Mouse (Mus musculus) CH12.LX (cell line): ENCODE data around the gene Llgl1. TPM values are rescaled to one million over a fixed set of nuclear protein-coding genes. Genes with fewer than 3 reads are reported as not detected.

Source experiments
- DNase-seq: peaks from one replicate; pipeline ENCODE4 v3.0.0-alpha.2; 2013; ENCODE audit errors: extremely low read depth
- H3K27ac ChIP-seq: 2 replicates; pipeline ENCODE4 v1.5.1; 2012; ENCODE audit warnings: low read depth, mild to moderate bottlenecking, control low read depth, moderate library complexity; ENCODE audit not compliant: insufficient read depth
- H3K27me3 ChIP-seq: replicated peaks from 2 replicates; pipeline ENCODE3; 2012; ENCODE audit warnings: inconsistent platforms
- H3K36me3 ChIP-seq, 2 experiments: replicated peaks in 1 of 2; 2 replicates each; pipeline versions ENCODE3 to v1.6.1; 2012; ENCODE audit warnings: inconsistent platforms in 1 of 2, low read length in 1 of 2, mild to moderate bottlenecking in 1 of 2, mixed read lengths in 1 of 2, moderate library complexity in 1 of 2; ENCODE audit not compliant: control insufficient read depth in 1 of 2, insufficient read depth in 1 of 2
- H3K4me1 ChIP-seq, 2 experiments: 2 replicates each; pipeline ENCODE4 v1.6.1; 2012; ENCODE audit warnings: inconsistent platforms in 1 of 2, moderate library complexity in 1 of 2; ENCODE audit not compliant: insufficient read depth in 2 of 2, control insufficient read depth in 1 of 2
- H3K4me2 ChIP-seq: 2 replicates; pipeline ENCODE4 v1.6.1; 2012; ENCODE audit warnings: low read depth, mild to moderate bottlenecking, control low read depth; ENCODE audit not compliant: poor library complexity, insufficient read depth, severe bottlenecking
- H3K4me3 ChIP-seq, 3 experiments: fragments of 150-350 bp in 1 of 3; sonication (generic) in 1 of 3; replicated peaks in 1 of 3; 2 replicates each; pipeline versions ENCODE3 to v1.5.1; 2011 to 2012; ENCODE audit warnings: low read depth in 2 of 3, low read length in 2 of 3, mild to moderate bottlenecking in 2 of 3, moderate library complexity in 2 of 3, control low read depth in 1 of 3, improper control_type of control experiment in 1 of 3, inconsistent platforms in 1 of 3, mixed read lengths in 1 of 3; ENCODE audit not compliant: poor library complexity in 1 of 3
- H3K79me2 ChIP-seq: replicated peaks from 2 replicates; pipeline ENCODE4 v1.6.1; 2012; ENCODE audit warnings: mild to moderate bottlenecking, moderate library complexity; ENCODE audit not compliant: control insufficient read depth, poor library complexity, insufficient read depth, severe bottlenecking; ENCODE audit errors: extremely low read depth
- H3K9ac ChIP-seq: 2 replicates; pipeline ENCODE4 v1.6.1; 2012; ENCODE audit warnings: low read depth, mild to moderate bottlenecking, control low read depth, moderate library complexity; ENCODE audit not compliant: insufficient read depth
- H3K9me3 ChIP-seq: replicated peaks from 2 replicates; pipeline ENCODE3; 2012; ENCODE audit warnings: low read length, inconsistent platforms, mixed read lengths
- CHD1 ChIP-seq: IDR thresholded peaks from 2 replicates; pipeline ENCODE4 v1.6.1; 2012; ENCODE audit warnings: low read depth, low read length, improper control_type of control experiment, inconsistent platforms
- CTCF ChIP-seq, 2 experiments: IDR thresholded peaks in 1 of 2; conservative IDR thresholded peaks in 1 of 2; 2 replicates each; pipeline ENCODE4 v1.5.1; 2011 to 2012; ENCODE audit warnings: low read depth in 2 of 2, low read length in 2 of 2, improper control_type of control experiment in 1 of 2, inconsistent platforms in 1 of 2, mild to moderate bottlenecking in 1 of 2, moderate library complexity in 1 of 2
- EP300 ChIP-seq: IDR thresholded peaks from 2 replicates; pipeline ENCODE4 v1.6.1; 2011; ENCODE audit warnings: low read length, improper control_type of control experiment
- HCFC1 ChIP-seq: IDR thresholded peaks from 2 replicates; pipeline ENCODE4 v1.6.1; 2012; ENCODE audit warnings: low read depth, mild to moderate bottlenecking, inconsistent platforms, low read length, improper control_type of control experiment
- JUN ChIP-seq: IDR thresholded peaks from 2 replicates; pipeline ENCODE4 v1.6.1; 2011; ENCODE audit warnings: low read depth, mild to moderate bottlenecking, low read length, improper control_type of control experiment, moderate library complexity; ENCODE audit not compliant: insufficient read depth
- KAT2A ChIP-seq: IDR thresholded peaks from 2 replicates; pipeline ENCODE4 v1.6.1; 2012; ENCODE audit warnings: low read length, improper control_type of control experiment, inconsistent platforms; ENCODE audit not compliant: insufficient replicate concordance
- NRF1 ChIP-seq: IDR thresholded peaks from 2 replicates; pipeline ENCODE4 v1.6.1; 2014; ENCODE audit warnings: low read depth, mild to moderate bottlenecking, inconsistent platforms, low read length, improper control_type of control experiment, moderate library complexity
- POLR2A ChIP-seq: IDR thresholded peaks from 2 replicates; pipeline ENCODE4 v1.6.1; 2011; ENCODE audit warnings: low read depth, mild to moderate bottlenecking, improper control_type of control experiment, low read length
- POLR2AphosphoS2 ChIP-seq: IDR thresholded peaks from 2 replicates; pipeline ENCODE4 v1.6.1; 2011; ENCODE audit warnings: low read depth, low read length, improper control_type of control experiment
- SMC3 ChIP-seq: IDR thresholded peaks from 2 replicates; pipeline ENCODE4 v1.6.1; 2011; ENCODE audit warnings: low read depth, low read length, improper control_type of control experiment
- UBTF ChIP-seq: IDR thresholded peaks from 2 replicates; pipeline ENCODE4 v1.6.1; 2012; ENCODE audit warnings: low read depth, mild to moderate bottlenecking, inconsistent platforms, low read length, improper control_type of control experiment, moderate library complexity
- USF1 ChIP-seq: IDR thresholded peaks from 2 replicates; pipeline ENCODE4 v1.6.1; 2014; ENCODE audit warnings: low read depth, mild to moderate bottlenecking, inconsistent platforms, low read length, improper control_type of control experiment
- ZC3H11A ChIP-seq: IDR thresholded peaks from 2 replicates; pipeline ENCODE4 v1.6.1; 2012; ENCODE audit warnings: low read depth, mild to moderate bottlenecking, inconsistent platforms, low read length, improper control_type of control experiment
- dilution Hi-C: fragments of 300-500 bp; cut with MboI; formaldehyde crosslinking; loops from 2 replicates; pipeline ENCODE4 v1.14.3; 2020; ENCODE audit warnings: low sequenced_read_pairs; ENCODE audit not compliant: extremely low pct_unique_long_range_greater_than_20kb, extremely low pct_ligation_motif_present
- in situ Hi-C: fragments of 300-500 bp; cut with MboI; formaldehyde crosslinking; loops from 3 replicates; pipeline ENCODE4 v1.14.3; 2019; ENCODE audit warnings: low sequenced_read_pairs, low pct_ligation_motif_present, low pct_unique_long_range_greater_than_20kb, mixed read lengths
- polyA plus RNA-seq: library from polyadenylated mRNA; unstranded; fragments of >175 nt; gene quantifications from 2 replicates; pipeline ENCODE4 v1.2.1, GENCODE M21; 2012; ENCODE audit warnings: low read depth; ENCODE audit not compliant: insufficient read length
- total RNA-seq, 2 experiments: library from RNA; depleted of rRNA; stranded (reverse); fragments of 300-350 nt in 1 of 2; fragments of >200 nt in 1 of 2; gene quantifications; 2 replicates each; pipeline ENCODE4 v1.2.3; 2012 to 2014

Gene Llgl1
- total and polyA plus RNA-seq, 3 experiments = 7.5 to 11.1 (median 9.8) TPM

DNA sequence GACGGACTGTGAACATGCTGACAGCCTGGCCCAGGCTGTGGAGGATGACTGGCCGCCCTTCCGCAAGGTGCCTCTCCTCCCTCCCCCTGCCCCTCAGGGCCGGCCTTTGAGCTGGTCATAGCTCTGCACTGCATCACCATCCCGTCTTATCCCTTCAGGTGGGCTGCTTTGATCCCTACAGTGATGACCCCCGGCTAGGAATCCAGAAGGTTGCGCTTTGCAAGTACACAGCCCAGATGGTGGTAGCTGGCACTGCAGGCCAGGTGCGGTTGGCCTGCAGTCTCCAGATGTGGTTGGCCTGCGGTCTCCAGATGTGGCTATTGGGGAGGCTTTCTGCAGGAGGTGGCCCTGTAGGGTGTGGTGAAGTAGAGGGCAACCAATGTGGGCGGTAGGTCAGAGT lies 9.1 kb downstream of the Llgl1 start:
- Histone ChIP-seq H3K4me2 (no peak overlapping the region), H3K4me3 (no peak overlapping the region), H3K4me1 (peaks cover 2 to 18% of the 10 kb centered on the region in 2 experiments), H3K27ac (no peak overlapping the region), H3K9ac (no peak overlapping the region), H3K79me2 (no peaks in the 10 kb centered on the region), H3K36me3 (peaks cover 71 to 98% of the 10 kb centered on the region in 2 experiments), H3K27me3 (no peaks in the 10 kb centered on the region), H3K9me3 (no peaks in the 10 kb centered on the region)
- dilution Hi-C loops = no loop called here
- TF ChIP-seq POLR2A (no peak), USF1 (no peak), POLR2AphosphoS2 (no peak), NRF1 (no peak), EP300 (no peak)
- in situ Hi-C loops = no loop called here
- DNase-seq = no peak

DNA sequence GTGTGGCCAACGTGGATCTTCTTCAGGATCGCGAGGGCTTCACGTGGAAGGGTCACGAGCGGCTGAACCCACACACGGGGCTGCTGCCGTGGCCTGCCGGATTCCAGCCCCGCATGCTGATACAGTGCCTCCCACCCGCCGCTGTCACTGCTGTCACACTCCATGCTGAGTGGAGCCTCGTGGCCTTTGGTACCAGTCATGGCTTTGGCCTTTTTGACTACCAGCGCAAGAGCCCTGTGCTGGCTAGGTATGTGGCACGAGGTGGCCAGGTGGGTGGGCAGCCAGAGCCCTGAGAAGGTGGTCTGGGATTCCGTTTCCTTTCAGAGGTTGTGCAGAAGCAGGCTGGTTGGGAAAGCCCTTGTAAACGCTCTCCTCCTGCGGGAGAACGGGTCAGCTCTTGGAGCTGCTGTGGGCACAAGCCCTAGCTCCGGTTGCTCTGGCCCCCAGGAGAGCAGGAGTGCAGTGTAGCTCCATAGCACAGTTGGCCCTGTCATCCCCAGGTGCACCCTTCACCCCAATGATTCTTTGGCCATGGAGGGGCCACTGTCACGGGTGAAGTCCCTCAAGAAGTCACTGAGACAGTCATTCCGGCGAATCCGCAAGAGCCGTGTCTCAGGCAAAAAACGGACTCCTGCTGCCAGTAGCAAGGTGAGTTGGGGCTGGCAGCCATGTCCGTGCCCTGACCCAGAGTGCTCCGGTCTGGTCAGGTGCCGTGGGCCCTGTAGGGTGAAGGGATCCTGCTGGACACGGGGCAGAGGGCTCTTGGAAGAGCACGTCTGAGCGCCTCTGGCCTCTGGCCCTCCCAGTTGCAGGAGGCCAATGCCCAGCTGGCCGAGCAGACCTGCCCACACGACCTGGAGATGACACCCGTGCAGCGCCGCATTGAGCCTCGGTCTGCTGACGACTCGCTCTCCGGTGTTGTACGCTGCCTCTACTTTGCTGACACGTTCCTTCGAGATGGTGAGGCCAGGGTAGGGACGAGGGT lies 10.2 kb downstream of the Llgl1 start:
- Histone ChIP-seq H3K79me2 (no peaks in the 10 kb centered on the region), H3K9me3 (no peaks in the 10 kb centered on the region), H3K36me3 (peaks cover 80 to 98% of the 10 kb centered on the region in 2 experiments), H3K4me3 (no peak overlapping the region), H3K27me3 (no peaks in the 10 kb centered on the region), H3K27ac (no peak overlapping the region), H3K4me2 (no peak overlapping the region), H3K9ac (no peak overlapping the region), H3K4me1 (peaks cover 0 to 12% of the 10 kb centered on the region in 2 experiments; a peak in 1 of 4 replicates)
- DNase-seq = no peak
- in situ Hi-C loops (no loop called here), dilution Hi-C loops (no loop called here)
- TF ChIP-seq CTCF (conservative IDR thresholded peaks at IDR 0.05 in 1 of 2, IDR thresholded peaks at IDR 0.05 in 1 of 2; ENCODE audit: low read depth in 2 of 2, low read length in 2 of 2) (no peak), SMC3 (no peak), UBTF (no peak), HCFC1 (no peak), CHD1 (no peak), JUN (no peak), POLR2A (no peak), KAT2A (no peak), ZC3H11A (no peak)
